Mouse (Mus musculus): ENCODE measurements around the gene Brinp2.

The Brinp2 gene

GRCm38 (mm10) chr1:158295270-158295669, 60.9 kb downstream of the Brinp2 start:
- DNase-seq (ENCODE audit: extremely low read depth, low read depth): no peak

- DNase-seq (ENCODE audit: extremely low read depth, low read depth): no peak
Observed at GRCm38 (mm10) chr1:158285198-158285597, 70.9 kb downstream of the Brinp2 start.

- no peak for DNase-seq (ENCODE audit: extremely low read depth, low read depth)
Observed at GRCm38 (mm10) chr1:158283869-158284268, 72.3 kb downstream of the Brinp2 start.

GRCm38 (mm10) chr1:158272058-158272457, 84.1 kb downstream of the Brinp2 start:
- no peak for DNase-seq (ENCODE audit: extremely low read depth, low read depth)

GRCm38 (mm10) chr1:158267020-158267571, 89.0 kb downstream of the Brinp2 start:
- peak; percentile 65 for DNase-seq (ENCODE audit: extremely low read depth, low read depth)

GRCm38 (mm10) chr1:158266293-158267019, 89.7 kb downstream of the Brinp2 start:
- DNase-seq (ENCODE audit: extremely low read depth, low read depth): no peak

- DNase-seq (ENCODE audit: extremely low read depth, low read depth): no peak
Observed at GRCm38 (mm10) chr1:158259516-158260235, 96.5 kb downstream of the Brinp2 start.

GRCm38 (mm10) chr1:158258685-158259292, 97.3 kb downstream of the Brinp2 start:
- DNase-seq (ENCODE audit: extremely low read depth, low read depth): no peak

GRCm38 (mm10) chr1:158255912-158256680, 100.0 kb downstream of the Brinp2 start:
- no peak for DNase-seq (ENCODE audit: extremely low read depth, low read depth)

- DNase-seq (ENCODE audit: extremely low read depth, low read depth): no peak
Observed at GRCm38 (mm10) chr1:158252682-158253222, 103.4 kb downstream of the Brinp2 start.

GRCm38 (mm10) chr1:158248266-158248665, 107.9 kb downstream of the Brinp2 start:
- DNase-seq (ENCODE audit: extremely low read depth, low read depth): no peak

- DNase-seq (ENCODE audit: extremely low read depth, low read depth): peak; percentile 44
Observed at GRCm38 (mm10) chr1:158246476-158247153, 109.5 kb downstream of the Brinp2 start.

GRCm38 (mm10) chr1:158245486-158245885, 110.6 kb downstream of the Brinp2 start:
- DNase-seq (ENCODE audit: extremely low read depth, low read depth): no peak

GRCm38 (mm10) chr1:158244016-158244415, 112.1 kb downstream of the Brinp2 start:
- no peak for DNase-seq (ENCODE audit: extremely low read depth, low read depth)

GRCm38 (mm10) chr1:158241848-158242556, 114.1 kb downstream of the Brinp2 start:
- DNase-seq (ENCODE audit: extremely low read depth, low read depth): no peak

GRCm38 (mm10) chr1:158239841-158240240, 116.3 kb downstream of the Brinp2 start:
- DNase-seq (ENCODE audit: extremely low read depth, low read depth): no peak

GRCm38 (mm10) chr1:158238722-158239121, 117.4 kb downstream of the Brinp2 start:
- DNase-seq (ENCODE audit: extremely low read depth, low read depth): no peak

- no peak for DNase-seq (ENCODE audit: extremely low read depth, low read depth)
Observed at GRCm38 (mm10) chr1:158228687-158229224, 127.4 kb downstream of the Brinp2 start.

GRCm38 (mm10) chr1:158227239-158227638, 128.9 kb downstream of the Brinp2 start:
- DNase-seq (ENCODE audit: extremely low read depth, low read depth): no peak

Data from MEL-GATA-1-ER (cell line).